Mouse (Mus musculus) T-cell, adult 2 months (primary cell): ENCODE results near the gene Kat5.

Experiments
- DNase-seq: peaks from one replicate; pipeline ENCODE4 v3.0.0; 2022; ENCODE audit warnings: low spot score

The Kat5 gene

GRCm38 (mm10) chr19:5609547-5610404, at the start of gene Kat5:
Gene Kat5 (minus strand): TSS chr19:5610237.
- peak; percentile 92 for DNase-seq

- DNase-seq = no peak
Measured at GRCm38 (mm10) chr19:5654720-5655298, 44.8 kb upstream of the Kat5 start.

- DNase-seq = no peak
Measured at GRCm38 (mm10) chr19:5653969-5654719, 44.1 kb upstream of the Kat5 start.

- DNase-seq = no peak
Measured at GRCm38 (mm10) chr19:5652570-5652969, 42.5 kb upstream of the Kat5 start.

GRCm38 (mm10) chr19:5651502-5652274, 41.7 kb upstream of the Kat5 start:
- no peak for DNase-seq

GRCm38 (mm10) chr19:5649298-5649741, 39.3 kb upstream of the Kat5 start:
- no peak for DNase-seq

DNA sequence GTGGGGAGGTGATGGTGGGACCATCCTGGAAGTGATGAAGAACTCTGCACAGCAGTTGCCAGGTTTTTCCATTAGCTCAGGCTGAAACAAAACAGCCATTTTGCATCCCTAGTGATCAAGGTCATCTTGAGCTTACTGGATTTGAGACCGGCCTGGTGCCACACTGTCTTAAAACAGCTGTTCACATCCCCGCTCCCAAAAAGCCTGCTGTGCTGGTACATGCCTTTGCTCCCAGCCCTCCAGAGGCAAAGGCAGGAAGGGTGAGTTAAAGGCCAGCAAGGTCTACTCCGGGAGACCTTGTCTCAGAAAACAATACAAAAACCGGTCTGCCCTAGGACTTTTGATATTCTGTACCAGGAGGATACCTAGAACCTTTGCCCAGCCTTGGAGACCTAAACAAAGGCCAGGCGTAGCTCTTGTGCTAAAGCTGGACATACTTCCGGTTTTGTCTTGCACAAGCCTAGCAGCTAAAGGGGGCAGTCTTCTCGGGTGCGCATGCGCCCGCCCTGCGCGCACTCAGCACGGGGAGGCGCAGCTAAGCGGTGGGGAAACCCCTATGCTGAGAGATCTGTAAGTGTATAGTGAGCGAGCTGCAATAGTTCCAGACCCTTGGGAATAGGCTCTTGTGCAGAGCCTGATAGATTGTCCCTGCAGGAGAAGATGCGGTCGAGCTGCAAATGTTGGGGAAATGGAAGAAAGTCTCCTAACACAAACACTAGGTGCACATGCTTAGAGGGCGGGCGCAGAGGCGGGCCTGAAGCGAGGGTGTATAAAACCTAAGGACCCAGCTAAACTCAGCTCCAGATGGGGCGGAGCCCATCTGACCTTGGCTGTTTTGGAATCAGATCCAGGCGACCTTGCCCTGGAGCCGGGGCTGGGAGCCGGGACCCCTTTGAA, 38.6 kb upstream of the Kat5 start:
- peak; percentile 90 for DNase-seq

DNA sequence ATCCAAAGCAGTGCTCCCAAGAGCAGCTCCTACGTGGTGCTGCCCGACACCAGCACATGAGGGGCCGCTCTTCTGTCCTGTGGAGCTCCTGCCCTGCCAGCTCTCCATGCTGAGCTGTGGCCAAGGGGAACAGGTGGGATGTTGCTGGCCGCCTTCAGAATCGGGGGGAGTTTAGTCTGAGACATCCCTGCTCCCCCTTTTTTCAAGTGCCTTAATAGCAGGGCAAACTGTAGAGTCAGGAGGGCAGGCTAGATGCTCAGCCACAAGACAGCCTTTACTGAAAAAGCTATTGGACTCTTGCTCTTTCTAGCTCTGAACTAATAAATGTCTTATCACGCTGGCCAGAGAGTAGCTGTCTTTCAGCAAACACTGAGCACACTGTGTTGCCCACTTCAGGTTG, 37.8 kb upstream of the Kat5 start:
- no peak for DNase-seq

DNA sequence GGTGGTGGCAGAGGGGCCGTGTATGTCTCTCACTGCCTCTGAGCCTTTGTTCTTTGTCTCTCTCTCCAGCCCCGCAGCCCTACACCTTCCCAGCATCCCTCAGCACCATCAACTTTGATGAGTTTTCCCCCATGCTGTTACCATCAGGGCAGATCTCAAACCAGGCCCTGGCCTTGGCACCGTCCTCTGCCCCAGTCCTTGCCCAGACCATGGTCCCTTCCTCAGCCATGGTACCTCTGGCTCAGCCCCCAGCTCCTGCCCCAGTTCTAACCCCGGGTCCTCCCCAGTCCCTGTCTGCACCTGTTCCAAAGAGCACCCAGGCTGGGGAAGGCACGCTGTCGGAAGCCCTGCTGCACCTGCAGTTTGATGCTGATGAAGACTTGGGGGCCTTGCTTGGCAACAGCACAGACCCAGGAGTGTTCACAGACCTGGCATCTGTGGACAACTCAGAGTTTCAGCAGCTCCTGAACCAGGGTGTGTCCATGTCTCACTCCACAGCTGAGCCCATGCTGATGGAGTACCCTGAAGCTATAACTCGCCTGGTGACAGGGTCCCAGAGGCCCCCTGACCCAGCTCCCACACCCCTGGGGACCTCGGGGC, 36.8 kb upstream of the Kat5 start:
- no peak for DNase-seq

DNA sequence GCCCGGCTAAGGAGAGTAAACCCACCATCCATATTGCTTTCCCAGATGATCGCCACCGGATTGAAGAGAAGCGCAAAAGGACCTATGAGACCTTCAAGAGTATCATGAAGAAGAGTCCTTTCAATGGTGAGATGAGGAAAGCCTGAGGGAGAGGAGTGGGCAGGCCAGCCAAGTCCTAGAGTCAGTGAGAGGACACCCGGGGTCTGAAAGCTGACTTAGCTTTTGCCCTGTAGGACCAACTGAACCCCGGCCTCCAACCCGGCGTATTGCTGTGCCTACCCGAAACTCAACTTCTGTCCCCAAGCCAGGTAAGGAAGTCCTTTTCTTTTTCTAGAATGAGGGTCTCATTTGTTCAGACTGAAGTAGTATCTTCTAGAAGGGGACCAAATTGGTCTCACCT, 35.2 kb upstream of the Kat5 start:
- DNase-seq = no peak

GRCm38 (mm10) chr19:5641641-5642040, 31.6 kb upstream of the Kat5 start:
- no peak for DNase-seq

- no peak for DNase-seq
Measured at GRCm38 (mm10) chr19:5641021-5641420, 31.0 kb upstream of the Kat5 start.

GRCm38 (mm10) chr19:5640339-5640738, 30.3 kb upstream of the Kat5 start:
- no peak for DNase-seq

DNA sequence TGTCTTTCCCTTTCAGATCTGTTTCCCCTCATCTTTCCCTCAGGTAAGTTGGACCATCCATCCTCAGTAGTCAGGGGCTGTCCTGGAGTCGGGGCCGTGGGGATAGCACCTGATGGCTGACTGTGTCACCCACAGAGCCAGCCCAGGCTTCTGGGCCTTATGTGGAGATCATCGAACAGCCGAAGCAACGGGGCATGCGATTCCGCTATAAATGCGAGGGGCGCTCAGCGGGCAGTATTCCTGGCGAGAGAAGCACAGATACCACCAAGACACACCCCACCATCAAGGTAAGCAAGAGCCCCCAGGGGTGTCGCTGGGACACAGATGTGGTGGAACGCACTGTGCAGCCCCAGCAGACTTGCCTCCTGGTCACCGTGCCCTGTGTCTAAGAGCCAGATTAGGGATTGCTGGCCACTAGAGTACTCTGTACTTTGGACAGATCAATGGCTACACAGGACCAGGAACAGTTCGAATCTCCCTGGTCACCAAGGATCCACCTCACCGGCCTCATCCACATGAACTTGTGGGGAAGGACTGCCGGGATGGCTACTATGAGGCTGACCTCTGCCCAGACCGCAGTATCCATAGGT, 28.5 kb upstream of the Kat5 start:
- DNase-seq = no peak

- peak; percentile 87 for DNase-seq
Measured at GRCm38 (mm10) chr19:5637069-5638047, 27.3 kb upstream of the Kat5 start, which contains the start of gene Rela. Gene Rela (plus strand): TSS chr19:5637483.

GRCm38 (mm10) chr19:5636571-5637041, 26.6 kb upstream of the Kat5 start:
- no peak for DNase-seq

- no peak for DNase-seq
Measured at GRCm38 (mm10) chr19:5636036-5636570, 26.1 kb upstream of the Kat5 start.

DNA sequence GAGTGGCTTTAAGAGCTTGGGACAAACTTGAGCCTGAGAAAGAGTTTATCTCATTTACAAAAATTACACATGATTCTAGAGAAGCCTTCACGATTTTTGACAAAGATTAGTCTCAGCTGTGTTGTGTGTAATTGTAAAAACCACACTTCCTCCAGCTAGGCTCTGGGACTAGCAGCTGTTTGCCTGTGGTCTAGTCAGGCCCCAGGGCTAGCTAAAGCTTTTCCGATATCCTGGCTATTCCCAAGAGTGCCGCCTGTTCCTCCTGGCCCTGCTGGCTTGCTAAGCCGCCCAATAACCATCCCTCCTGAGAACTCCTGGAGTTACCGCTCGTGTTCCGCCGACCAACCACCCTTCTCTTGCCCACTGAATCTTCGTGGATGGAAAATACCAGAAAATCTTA, 22.1 kb upstream of the Kat5 start:
- DNase-seq = no peak
